Mouse (Mus musculus): Measurements from ENCODE around the gene Ttc27. TPM values are rescaled to one million over a fixed set of nuclear protein-coding genes. Genes with fewer than 3 reads are reported as not detected.
"Not testable (repeated sequence)": the region's sequence is repeated elsewhere in the genome, so short reads cannot be mapped to it uniquely, and the experiment has no call there.

Ttc27 gene
- 66.6 and 87.2 TPM in 2 replicates for total RNA-seq (2017)

- peak; percentile 98 for ATAC-seq (replicated peaks; ENCODE audit: low read depth, poor library complexity, severe bottlenecking)
Measured at GRCm38 (mm10) chr17:74717618-74718151, at the start of gene Ttc27. Ttc27 (plus strand) TSS chr17:74717732.

GRCm38 (mm10) chr17:74668010-74668409 is 49.5 kb upstream of the Ttc27 start:
- ATAC-seq (replicated peaks; ENCODE audit: low read depth, poor library complexity, severe bottlenecking) = no peak

GRCm38 (mm10) chr17:74670031-74670430 is 47.5 kb upstream of the Ttc27 start:
- ATAC-seq (replicated peaks; ENCODE audit: low read depth, poor library complexity, severe bottlenecking) = no peak

- ATAC-seq (replicated peaks; ENCODE audit: low read depth, poor library complexity, severe bottlenecking) = no peak
Measured at GRCm38 (mm10) chr17:74672446-74672845, 45.1 kb upstream of the Ttc27 start.

- ATAC-seq (replicated peaks; ENCODE audit: low read depth, poor library complexity, severe bottlenecking) = peak; percentile 60
Measured at GRCm38 (mm10) chr17:74673251-74673650, 44.3 kb upstream of the Ttc27 start.

GRCm38 (mm10) chr17:74678061-74678460 is 39.5 kb upstream of the Ttc27 start:
- no peak for ATAC-seq (replicated peaks; ENCODE audit: low read depth, poor library complexity, severe bottlenecking)

GRCm38 (mm10) chr17:74684927-74685326 is 32.6 kb upstream of the Ttc27 start:
- ATAC-seq (replicated peaks; ENCODE audit: low read depth, poor library complexity, severe bottlenecking) = no peak

GRCm38 (mm10) chr17:74688555-74688954 is 29.0 kb upstream of the Ttc27 start:
- no peak for ATAC-seq (replicated peaks; ENCODE audit: low read depth, poor library complexity, severe bottlenecking)

- no peak for ATAC-seq (replicated peaks; ENCODE audit: low read depth, poor library complexity, severe bottlenecking)
Measured at GRCm38 (mm10) chr17:74689406-74689805, 28.1 kb upstream of the Ttc27 start.

- ATAC-seq (replicated peaks; ENCODE audit: low read depth, poor library complexity, severe bottlenecking) = not testable (repeated sequence)
Measured at GRCm38 (mm10) chr17:74701661-74702060, 15.9 kb upstream of the Ttc27 start.

GRCm38 (mm10) chr17:74705480-74705879 is 12.1 kb upstream of the Ttc27 start:
- ATAC-seq (replicated peaks; ENCODE audit: low read depth, poor library complexity, severe bottlenecking) = no peak

- ATAC-seq (replicated peaks; ENCODE audit: low read depth, poor library complexity, severe bottlenecking) = no peak
Measured at GRCm38 (mm10) chr17:74706593-74706992, 10.9 kb upstream of the Ttc27 start.

GRCm38 (mm10) chr17:74707637-74708152 is 9.8 kb upstream of the Ttc27 start:
- no peak for ATAC-seq (replicated peaks; ENCODE audit: low read depth, poor library complexity, severe bottlenecking)

GRCm38 (mm10) chr17:74710731-74711130 is 6.8 kb upstream of the Ttc27 start:
- peak; percentile 66 for ATAC-seq (replicated peaks; ENCODE audit: low read depth, poor library complexity, severe bottlenecking)

GRCm38 (mm10) chr17:74711627-74712026 is 5.9 kb upstream of the Ttc27 start:
- ATAC-seq (replicated peaks; ENCODE audit: low read depth, poor library complexity, severe bottlenecking) = no peak

- ATAC-seq (replicated peaks; ENCODE audit: low read depth, poor library complexity, severe bottlenecking) = no peak
Measured at GRCm38 (mm10) chr17:74715128-74715527, 2.4 kb upstream of the Ttc27 start.

GRCm38 (mm10) chr17:74715724-74716123 is 1.8 kb upstream of the Ttc27 start:
- ATAC-seq (replicated peaks; ENCODE audit: low read depth, poor library complexity, severe bottlenecking) = no peak

GRCm38 (mm10) chr17:74716643-74717042 is 889 bp upstream of the Ttc27 start:
- ATAC-seq (replicated peaks; ENCODE audit: low read depth, poor library complexity, severe bottlenecking) = no peak

GRCm38 (mm10) chr17:74717091-74717617 is 378 bp upstream of the Ttc27 start:
- ATAC-seq (replicated peaks; ENCODE audit: low read depth, poor library complexity, severe bottlenecking) = no peak; the same call in 1 of the 2 replicates

GRCm38 (mm10) chr17:74732872-74733271 is 15.3 kb downstream of the Ttc27 start:
- ATAC-seq (replicated peaks; ENCODE audit: low read depth, poor library complexity, severe bottlenecking) = 0 out of 2 replicates have a peak, but pooled peaks have one; percentile 46

- ATAC-seq (replicated peaks; ENCODE audit: low read depth, poor library complexity, severe bottlenecking) = peak; percentile 83
Measured at GRCm38 (mm10) chr17:74735392-74735791, 17.9 kb downstream of the Ttc27 start.

- no peak for ATAC-seq (replicated peaks; ENCODE audit: low read depth, poor library complexity, severe bottlenecking)
Measured at GRCm38 (mm10) chr17:74749659-74750058, 32.1 kb downstream of the Ttc27 start.
